Mouse (Mus musculus): ENCODE results near the gene Lrmda.

Gene Lrmda

GRCm38 (mm10) chr14:22666437-22666836, 646.9 kb downstream of the Lrmda start:
- Histone ChIP-seq H3K36me3 (ENCODE audit: insufficient read depth, low read length) (no peaks in the 10 kb centered on the region), H3K4me3 (replicated peaks; ENCODE audit: low read length) (no peak overlapping the region), H3K9me3 (ENCODE audit: low read length) (no peaks in the 10 kb centered on the region), H3K27me3 (ENCODE audit: insufficient read depth, low read length) (no peaks in the 10 kb centered on the region), H3K4me1 (replicated peaks; ENCODE audit: low read depth, low read length) (no peaks in the 10 kb centered on the region)
- TF ChIP-seq NANOG (IDR thresholded peaks at IDR 0.05; ENCODE audit: borderline replicate concordance, low read length) (no peak), CTCF (conservative IDR thresholded peaks at IDR 0.05; ENCODE audit: low read length) (no peak), POU5F1 (IDR thresholded peaks at IDR 0.05; ENCODE audit: borderline replicate concordance, low read length) (no peak)

- Histone ChIP-seq H3K36me3 (ENCODE audit: insufficient read depth, low read length) (no peaks in the 10 kb centered on the region), H3K27me3 (ENCODE audit: insufficient read depth, low read length) (no peaks in the 10 kb centered on the region), H3K9me3 (ENCODE audit: low read length) (no peaks in the 10 kb centered on the region), H3K4me3 (replicated peaks; ENCODE audit: low read length) (no peak overlapping the region), H3K4me1 (replicated peaks; ENCODE audit: low read depth, low read length) (no peaks in the 10 kb centered on the region)
- TF ChIP-seq NANOG (IDR thresholded peaks at IDR 0.05; ENCODE audit: borderline replicate concordance, low read length) (no peak), CTCF (conservative IDR thresholded peaks at IDR 0.05; ENCODE audit: low read length) (no peak), POU5F1 (IDR thresholded peaks at IDR 0.05; ENCODE audit: borderline replicate concordance, low read length) (no peak)
Observed at GRCm38 (mm10) chr14:22668302-22668701, 648.8 kb downstream of the Lrmda start.

GRCm38 (mm10) chr14:22668711-22669110, 649.2 kb downstream of the Lrmda start:
- TF ChIP-seq NANOG (IDR thresholded peaks at IDR 0.05; ENCODE audit: borderline replicate concordance, low read length): no peak
- no peak for TF ChIP-seq CTCF (conservative IDR thresholded peaks at IDR 0.05; ENCODE audit: low read length)
- TF ChIP-seq POU5F1 (IDR thresholded peaks at IDR 0.05; ENCODE audit: borderline replicate concordance, low read length): no peak
- Histone ChIP-seq H3K4me3 (replicated peaks; ENCODE audit: low read length) (no peak overlapping the region), H3K9me3 (ENCODE audit: low read length) (no peaks in the 10 kb centered on the region), H3K36me3 (ENCODE audit: insufficient read depth, low read length) (no peaks in the 10 kb centered on the region), H3K27me3 (ENCODE audit: insufficient read depth, low read length) (no peaks in the 10 kb centered on the region), H3K4me1 (replicated peaks; ENCODE audit: low read depth, low read length) (no peaks in the 10 kb centered on the region)

- Histone ChIP-seq H3K4me3 (replicated peaks; ENCODE audit: low read length) (no peak overlapping the region), H3K27me3 (ENCODE audit: insufficient read depth, low read length) (no peaks in the 10 kb centered on the region), H3K36me3 (ENCODE audit: insufficient read depth, low read length) (no peaks in the 10 kb centered on the region), H3K9me3 (ENCODE audit: low read length) (no peaks in the 10 kb centered on the region), H3K4me1 (replicated peaks; ENCODE audit: low read depth, low read length) (no peaks in the 10 kb centered on the region)
- no peak for TF ChIP-seq NANOG (IDR thresholded peaks at IDR 0.05; ENCODE audit: borderline replicate concordance, low read length)
- TF ChIP-seq CTCF (conservative IDR thresholded peaks at IDR 0.05; ENCODE audit: low read length): no peak
- no peak for TF ChIP-seq POU5F1 (IDR thresholded peaks at IDR 0.05; ENCODE audit: borderline replicate concordance, low read length)
Observed at GRCm38 (mm10) chr14:22673581-22673980, 654.1 kb downstream of the Lrmda start.

- TF ChIP-seq POU5F1 (IDR thresholded peaks at IDR 0.05; ENCODE audit: borderline replicate concordance, low read length) (no peak), CTCF (conservative IDR thresholded peaks at IDR 0.05; ENCODE audit: low read length) (no peak), NANOG (IDR thresholded peaks at IDR 0.05; ENCODE audit: borderline replicate concordance, low read length) (no peak)
- Histone ChIP-seq H3K4me3 (replicated peaks; ENCODE audit: low read length) (no peak overlapping the region), H3K9me3 (ENCODE audit: low read length) (no peaks in the 10 kb centered on the region), H3K36me3 (ENCODE audit: insufficient read depth, low read length) (no peaks in the 10 kb centered on the region), H3K4me1 (replicated peaks; ENCODE audit: low read depth, low read length) (peaks cover 9% of the 10 kb centered on the region; the same call in 1 of the 2 replicates), H3K27me3 (ENCODE audit: insufficient read depth, low read length) (no peaks in the 10 kb centered on the region)
Observed at GRCm38 (mm10) chr14:22679008-22679704, 659.6 kb downstream of the Lrmda start.

GRCm38 (mm10) chr14:22679705-22680643, 660.5 kb downstream of the Lrmda start:
- H3K4me3 ChIP-seq (replicated peaks; ENCODE audit: low read length): no peak overlapping the region
- no peak for TF ChIP-seq CTCF (conservative IDR thresholded peaks at IDR 0.05; ENCODE audit: low read length)
- no peaks in the 10 kb centered on the region for H3K36me3 ChIP-seq (ENCODE audit: insufficient read depth, low read length)
- peaks cover 9% of the 10 kb centered on the region; the same call in 1 of the 2 replicates for H3K4me1 ChIP-seq (replicated peaks; ENCODE audit: low read depth, low read length)
- no peaks in the 10 kb centered on the region for H3K27me3 ChIP-seq (ENCODE audit: insufficient read depth, low read length)
- H3K9me3 ChIP-seq (ENCODE audit: low read length): no peaks in the 10 kb centered on the region

GRCm38 (mm10) chr14:22686886-22687285, 667.4 kb downstream of the Lrmda start:
- Histone ChIP-seq H3K4me1 (replicated peaks; ENCODE audit: low read depth, low read length) (no peaks in the 10 kb centered on the region), H3K36me3 (ENCODE audit: insufficient read depth, low read length) (no peaks in the 10 kb centered on the region), H3K4me3 (replicated peaks; ENCODE audit: low read length) (no peak overlapping the region), H3K27me3 (ENCODE audit: insufficient read depth, low read length) (no peaks in the 10 kb centered on the region), H3K9me3 (ENCODE audit: low read length) (no peaks in the 10 kb centered on the region)
- no peak for TF ChIP-seq POU5F1 (IDR thresholded peaks at IDR 0.05; ENCODE audit: borderline replicate concordance, low read length)

GRCm38 (mm10) chr14:22688399-22688798, 668.9 kb downstream of the Lrmda start:
- Histone ChIP-seq H3K4me1 (replicated peaks; ENCODE audit: low read depth, low read length) (no peaks in the 10 kb centered on the region), H3K36me3 (ENCODE audit: insufficient read depth, low read length) (no peaks in the 10 kb centered on the region), H3K27me3 (ENCODE audit: insufficient read depth, low read length) (no peaks in the 10 kb centered on the region), H3K4me3 (replicated peaks; ENCODE audit: low read length) (no peak overlapping the region), H3K9me3 (ENCODE audit: low read length) (no peaks in the 10 kb centered on the region)
- TF ChIP-seq POU5F1 (IDR thresholded peaks at IDR 0.05; ENCODE audit: borderline replicate concordance, low read length) (no peak), CTCF (conservative IDR thresholded peaks at IDR 0.05; ENCODE audit: low read length) (no peak), NANOG (IDR thresholded peaks at IDR 0.05; ENCODE audit: borderline replicate concordance, low read length) (no peak)
